Mouse (Mus musculus) liver, adult 2 months (tissue): Measurements from ENCODE around the gene Kif17. TPM values are rescaled to one million over a fixed set of nuclear protein-coding genes. Genes with fewer than 3 reads are reported as not detected.

Experiments used
- DNase-seq: peaks from one replicate; pipeline ENCODE4 v3.0.0-alpha.2; 2011; ENCODE audit warnings: low read depth, low spot score; ENCODE audit errors: extremely low read depth
- H3K27ac ChIP-seq: fragments of 200-500 bp; replicated peaks from 2 replicates; pipeline ENCODE4 v1.5.1; 2012; ENCODE audit warnings: low read depth, mild to moderate bottlenecking, control low read depth, inconsistent platforms, low read length; ENCODE audit not compliant: insufficient read depth
- H3K27me3 ChIP-seq: fragments of 200-500 bp; 2 replicates; pipeline ENCODE4 v1.6.1; 2012; ENCODE audit warnings: mild to moderate bottlenecking, moderate library complexity, low read length, inconsistent platforms; ENCODE audit not compliant: control insufficient read depth, insufficient read depth
- H3K36me3 ChIP-seq: fragments of 200-500 bp; 2 replicates; pipeline ENCODE4 v1.6.1; 2012; ENCODE audit warnings: low read length, inconsistent platforms; ENCODE audit not compliant: control insufficient read depth, insufficient read depth
- H3K4me1 ChIP-seq: fragments of 200-500 bp; 2 replicates; pipeline ENCODE4 v1.6.1; 2011; ENCODE audit warnings: low read length; ENCODE audit not compliant: control insufficient read depth, insufficient read depth
- H3K4me3 ChIP-seq: fragments of 200-500 bp; 2 replicates; pipeline ENCODE4 v1.5.1; 2011; ENCODE audit warnings: low read depth, mild to moderate bottlenecking, control low read depth, low read length, moderate library complexity; ENCODE audit not compliant: insufficient read depth
- H3K79me2 ChIP-seq: fragments of 200-500 bp; 2 replicates; pipeline ENCODE4 v1.6.1; 2012; ENCODE audit warnings: inconsistent platforms, mild to moderate bottlenecking, low read length, moderate library complexity; ENCODE audit not compliant: control insufficient read depth, insufficient read depth
- H3K9ac ChIP-seq: fragments of 200-500 bp; 2 replicates; pipeline ENCODE4 v1.6.1; 2012; ENCODE audit warnings: low read depth, mild to moderate bottlenecking, control low read depth, inconsistent platforms, low read length
- CTCF ChIP-seq: fragments of 200-500 bp; IDR thresholded peaks from 2 replicates; pipeline ENCODE4 v1.5.1; 2011; ENCODE audit warnings: low read depth, low read length, control low read depth
- POLR2A ChIP-seq: fragments of 200-500 bp; IDR thresholded peaks from 2 replicates; pipeline ENCODE4 v1.6.1; 2011; ENCODE audit warnings: low read length, control low read depth; ENCODE audit not compliant: insufficient read depth; ENCODE audit errors: extremely low read depth
- WGBS: fragments of 180-500 bp; shearing (Covaris S2); methylation state at CpG from one replicate; pipeline ENCODE4 v1.1.7; 2018; 5-methylcytosine and 5-hydroxymethylcytosine counted together
- polyA plus RNA-seq: library from polyadenylated mRNA; depleted of rRNA; stranded (reverse); fragments of >200 nt; gene quantifications from 2 replicates; pipeline ENCODE4 v1.2.3, GENCODE M21; 2012
- total RNA-seq: library from RNA; depleted of rRNA; stranded (reverse); fragments of >200 nt; gene quantifications from 2 replicates; pipeline ENCODE4 v1.2.3, GENCODE M21; 2014

The Kif17 gene
- total and polyA plus RNA-seq, 2 experiments: under 0.01 to 0.06 TPM

- no peak overlapping the region for H3K27ac ChIP-seq
- TF ChIP-seq POLR2A: no peak
- TF ChIP-seq CTCF: no peak
- no peak for DNase-seq
- H3K4me1 ChIP-seq: no peaks in the 10 kb centered on the region
- no peak overlapping the region for H3K9ac ChIP-seq
- H3K4me3 ChIP-seq: no peak overlapping the region
- 73% methylated on average over 14 of the region's 14 CpGs for WGBS
- H3K79me2 ChIP-seq: no peaks in the 10 kb centered on the region
- no peaks in the 10 kb centered on the region for H3K27me3 ChIP-seq
- H3K36me3 ChIP-seq: no peaks in the 10 kb centered on the region
These were observed 22.1 kb downstream of the Kif17 start for GRCm38 (mm10) chr4:138272011-138272997.

- WGBS: 75% methylated on average over 7 of the region's 7 CpGs
- no peak for DNase-seq
- TF ChIP-seq CTCF (no peak), POLR2A (no peak)
These were observed 28.1 kb downstream of the Kif17 start for GRCm38 (mm10) chr4:138278346-138278745.

GRCm38 (mm10) chr4:138282834-138283233 lies 32.6 kb downstream of the Kif17 start:
- Histone ChIP-seq H3K36me3 (no peaks in the 10 kb centered on the region), H3K79me2 (no peaks in the 10 kb centered on the region), H3K9ac (no peak overlapping the region), H3K4me3 (no peak overlapping the region), H3K27ac (no peak overlapping the region), H3K27me3 (no peaks in the 10 kb centered on the region), H3K4me1 (no peaks in the 10 kb centered on the region)
- peak; percentile 82 for DNase-seq
- TF ChIP-seq CTCF (peak; percentile 86), POLR2A (no peak)
- 24% methylated on average over 4 of the region's 4 CpGs for WGBS

More at GRCm38 (mm10) chr4:138278346-138278745, 28.1 kb downstream of the Kif17 start:
- no peak overlapping the region for H3K4me3 ChIP-seq
- no peaks in the 10 kb centered on the region for H3K79me2 ChIP-seq
- no peaks in the 10 kb centered on the region for H3K4me1 ChIP-seq
- no peak overlapping the region for H3K27ac ChIP-seq
- H3K27me3 ChIP-seq: no peaks in the 10 kb centered on the region
- H3K36me3 ChIP-seq: no peaks in the 10 kb centered on the region
- no peak overlapping the region for H3K9ac ChIP-seq

GRCm38 (mm10) chr4:138286411-138286810 lies 36.2 kb downstream of the Kif17 start:
- Histone ChIP-seq H3K27ac (no peak overlapping the region), H3K4me1 (no peaks in the 10 kb centered on the region), H3K79me2 (no peaks in the 10 kb centered on the region), H3K4me3 (no peak overlapping the region), H3K9ac (no peak overlapping the region), H3K36me3 (no peaks in the 10 kb centered on the region), H3K27me3 (no peaks in the 10 kb centered on the region)
- WGBS: 80% methylated on average over 12 of the region's 12 CpGs
- no peak for DNase-seq
- TF ChIP-seq CTCF (no peak), POLR2A (no peak)

- TF ChIP-seq POLR2A (no peak), CTCF (no peak)
- Histone ChIP-seq H3K4me3 (no peak overlapping the region), H3K27me3 (no peaks in the 10 kb centered on the region), H3K79me2 (no peaks in the 10 kb centered on the region), H3K36me3 (no peaks in the 10 kb centered on the region), H3K4me1 (no peaks in the 10 kb centered on the region), H3K9ac (no peak overlapping the region), H3K27ac (no peak overlapping the region)
- no peak for DNase-seq
- 77% methylated on average over 7 of the region's 7 CpGs for WGBS
These were observed 38.5 kb downstream of the Kif17 start for GRCm38 (mm10) chr4:138288691-138289090.

- no peak overlapping the region for H3K9ac ChIP-seq
- no peaks in the 10 kb centered on the region for H3K36me3 ChIP-seq
- 93% methylated on average over 13 of the region's 13 CpGs for WGBS
- no peak overlapping the region for H3K27ac ChIP-seq
- DNase-seq: no peak
- H3K79me2 ChIP-seq: no peaks in the 10 kb centered on the region
- no peaks in the 10 kb centered on the region for H3K4me1 ChIP-seq
- no peaks in the 10 kb centered on the region for H3K27me3 ChIP-seq
- no peak for TF ChIP-seq POLR2A
- no peak for TF ChIP-seq CTCF
- no peak overlapping the region for H3K4me3 ChIP-seq
These were observed 41.8 kb downstream of the Kif17 start for GRCm38 (mm10) chr4:138292028-138292427.
